ENCODE assay signal across 8 mouse cellular contexts in the genomic region with DNA sequence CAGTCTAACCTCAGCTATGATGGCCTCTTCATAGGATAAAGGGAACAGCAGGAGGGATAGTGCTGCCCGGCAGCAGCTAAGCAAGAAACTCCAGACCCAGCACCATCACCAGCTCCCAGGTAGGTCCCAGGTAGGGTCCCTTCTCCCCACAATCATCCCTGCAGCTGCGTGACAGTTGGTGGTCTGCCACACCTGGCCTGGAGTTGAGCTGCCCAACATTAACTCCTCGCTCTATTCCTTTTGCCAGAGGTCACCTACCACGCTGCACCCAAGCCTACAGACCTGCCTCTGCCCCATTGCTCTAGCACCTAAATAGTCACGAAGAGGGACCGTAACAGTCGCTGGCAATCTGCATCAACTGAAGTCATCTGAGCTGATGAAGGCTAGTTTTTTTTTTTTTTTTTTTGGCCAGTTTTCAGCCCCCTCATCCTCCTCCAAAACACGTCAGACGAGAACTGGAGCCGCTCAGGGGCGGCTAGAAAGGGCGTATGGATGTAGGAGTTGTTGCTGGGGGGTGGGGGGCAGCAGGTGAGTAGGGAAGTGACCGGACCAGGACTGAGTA. TPM values are rescaled to one million over a fixed set of nuclear protein-coding genes. Genes with fewer than 3 reads are reported as not detected.
DNase-seq lines count a peak whose midpoint lies in the region; ATAC-seq and TF ChIP-seq lines count a peak whose summit lies in the region.

No protein-coding gene starts in this region.

- peaks cover 34% of the 10 kb centered on the region for H3K4me1 ChIP-seq in heart, embryonic 10.5 days
- no peaks in the 10 kb centered on the region for H3K4me1 ChIP-seq in ES-Bruce4 (ENCODE audit: control insufficient read depth, insufficient read depth, low read length)
- peaks cover 26% of the 10 kb centered on the region for H3K4me1 ChIP-seq in heart, embryonic 16.5 days (ENCODE audit: control insufficient read depth, insufficient read depth, low read length)
- H3K4me1 ChIP-seq in midbrain, embryonic 10.5 days, result peaks cover 35% of the 10 kb centered on the region

- peak overlapping the region; percentile 93 for H3K27ac ChIP-seq in heart, embryonic 10.5 days
- H3K27ac ChIP-seq in ES-Bruce4 (ENCODE audit: insufficient read depth, low read length), result no peak overlapping the region
- H3K27ac ChIP-seq in heart, embryonic 16.5 days (ENCODE audit: low read length), result no peak overlapping the region
- H3K27ac ChIP-seq in midbrain, embryonic 10.5 days (replicated peaks), result peak overlapping the region; percentile 98

- WGBS in heart, embryonic 10.5 days, result 8% methylated on average over 13 of the region's 13 CpGs
- 11% methylated on average over 13 of the region's 13 CpGs for WGBS in heart, embryonic 16.5 days
- 7% methylated on average over 13 of the region's 13 CpGs for WGBS in midbrain, embryonic 10.5 days

- H3K9me3 ChIP-seq in heart, embryonic 10.5 days, result no peaks in the 10 kb centered on the region
- no peaks in the 10 kb centered on the region for H3K9me3 ChIP-seq in ES-Bruce4 (replicated peaks; ENCODE audit: control insufficient read depth, insufficient read depth, low read length, poor library complexity, severe bottlenecking)
- H3K9me3 ChIP-seq in heart, embryonic 16.5 days (replicated peaks; ENCODE audit: control insufficient read depth, low read length), result no peaks in the 10 kb centered on the region
- H3K9me3 ChIP-seq in midbrain, embryonic 10.5 days (replicated peaks), result no peaks in the 10 kb centered on the region

- DNase-seq in heart, embryonic 10.5 days (ENCODE audit: low spot score), result no peak
- no peak for DNase-seq in heart, postnatal 14 days
- no peak for DNase-seq in midbrain, embryonic 10.5 days (ENCODE audit: low spot score)
- DNase-seq in Muller cell, postnatal 12 days (ENCODE audit: inconsistent ontology term), result no peak
- DNase-seq in spleen, adult 12 weeks (ENCODE audit: low spot score), result no peak
- DNase-seq in ovary, adult 18-20 months (ENCODE audit: low spot score), result no peak

- no peak for TF ChIP-seq CTCF in ES-Bruce4 (IDR thresholded peaks at IDR 0.05; ENCODE audit: low read depth, low read length)

- H3K9ac ChIP-seq in ES-Bruce4 (ENCODE audit: low read depth, poor library complexity, severe bottlenecking), result peak overlapping the region; percentile 87; the same call in 1 of the 2 replicates
- H3K9ac ChIP-seq in heart, embryonic 16.5 days (ENCODE audit: low read length), result no peak overlapping the region

- no peak for TF ChIP-seq EP300 in ES-Bruce4 (IDR thresholded peaks at IDR 0.05; ENCODE audit: insufficient read depth, low read depth, low read length)

- peaks cover 93% of the 10 kb centered on the region for H3K27me3 ChIP-seq in heart, embryonic 10.5 days (ENCODE audit: insufficient read depth, poor library complexity, severe bottlenecking)
- no peaks in the 10 kb centered on the region for H3K27me3 ChIP-seq in ES-Bruce4 (ENCODE audit: control insufficient read depth, insufficient read depth, low read length, poor library complexity, severe bottlenecking)
- peaks cover 25% of the 10 kb centered on the region for H3K27me3 ChIP-seq in heart, embryonic 16.5 days (ENCODE audit: control insufficient read depth, insufficient read depth, low read length)
- peaks cover 43% of the 10 kb centered on the region for H3K27me3 ChIP-seq in midbrain, embryonic 10.5 days (ENCODE audit: low read depth, poor library complexity, severe bottlenecking)

- peaks cover 7% of the 10 kb centered on the region; the same call in 1 of the 2 replicates for H3K36me3 ChIP-seq in heart, embryonic 10.5 days
- H3K36me3 ChIP-seq in ES-Bruce4 (ENCODE audit: control insufficient read depth, insufficient read depth, low read length, poor library complexity, severe bottlenecking), result no peaks in the 10 kb centered on the region
- 0 out of 2 replicates have a peak, but pooled peaks cover 4% of the 10 kb centered on the region for H3K36me3 ChIP-seq in heart, embryonic 16.5 days (ENCODE audit: control insufficient read depth, insufficient read depth)
- H3K36me3 ChIP-seq in midbrain, embryonic 10.5 days, result peaks cover 16% of the 10 kb centered on the region

- TF ChIP-seq POLR2A in ES-Bruce4 (IDR thresholded peaks at IDR 0.05; ENCODE audit: insufficient read depth, low read length), result no peak

- H3K4me3 ChIP-seq in heart, embryonic 10.5 days, result peak overlapping the region; percentile 78
- peak overlapping the region; percentile 43 for H3K4me3 ChIP-seq in ES-Bruce4 (ENCODE audit: low read depth, low read length)
- peak overlapping the region; percentile 79 for H3K4me3 ChIP-seq in heart, embryonic 16.5 days (ENCODE audit: low read length)
- peak overlapping the region; percentile 93 for H3K4me3 ChIP-seq in midbrain, embryonic 10.5 days

- intact Hi-C loops in heart, postnatal 14 days (cut with DNase I), result loop anchor here (5.0 kb wide), 2 partner anchors 38 to 308 kb away; no protein-coding TSS in a partner anchor

- H3K4me2 ChIP-seq in heart, embryonic 16.5 days (ENCODE audit: low read depth, low read length), result peak overlapping the region; percentile 87

- ATAC-seq in heart, embryonic 16.5 days (replicated peaks; ENCODE audit: extremely low read depth, insufficient read depth, low FRiP score), result no peak

RNA-seq across cellular contexts. Expression of gene Gpc1, which starts 0.7 kb away (rescaled TPM):
- 36.4 and 38.7 TPM in 2 replicates for polyA plus RNA-seq in heart, embryonic 10.5 days (2016; fragmentation: Nextera tagmentation; extraction: Ambion mirVana)
- total RNA-seq in heart, postnatal 14 days (2021), result 100 to 1,000 TPM; 222 to 238 TPM
- polyA plus RNA-seq in ES-Bruce4 (2011; ENCODE audit: insufficient read depth, insufficient read length, low read depth, missing spikeins), result 30.5 and 31.6 TPM in 2 replicates
- 68.0 and 70.4 TPM in 2 replicates for polyA plus RNA-seq in heart, embryonic 16.5 days (2015; fragmentation: Nextera tagmentation; extraction: Ambion mirVana)
- polyA plus RNA-seq in midbrain, embryonic 10.5 days (2016; fragmentation: Nextera tagmentation; extraction: Ambion mirVana), result 65.5 and 71.4 TPM in 2 replicates

Comparison
In these comparisons a context has a peak if more than half of its experiments do, and no peak if none do; other contexts are left out.
1. H3K27ac ChIP-seq: peak in heart, embryonic 10.5 days (single experiment) and midbrain, embryonic 10.5 days (single experiment); none in ES-Bruce4 (single experiment) and heart, embryonic 16.5 days (single experiment).
2. H3K4me3 ChIP-seq: peak in every context shown above with its lines; median percentile 93 in midbrain, embryonic 10.5 days; 79 in heart, embryonic 16.5 days; 78 in heart, embryonic 10.5 days; 43 in ES-Bruce4.